Mouse (Mus musculus) splenic B cell, adult 2 months (primary cell): ENCODE results near the gene Cdk5rap1.

Experiments used
- DNase-seq: peaks from one replicate; pipeline ENCODE4 v3.0.0-alpha.2; 2011; ENCODE audit warnings: low read depth, low spot score
- H3K27me3 ChIP-seq: 2 replicates; pipeline ENCODE4 v1.6.1; 2012; ENCODE audit warnings: mild to moderate bottlenecking, low read length, moderate library complexity, mixed read lengths; ENCODE audit not compliant: control insufficient read depth, poor library complexity, insufficient read depth, severe bottlenecking
- H3K36me3 ChIP-seq: 2 replicates; pipeline ENCODE4 v1.6.1; 2012; ENCODE audit warnings: mild to moderate bottlenecking, low read length, moderate library complexity, mixed read lengths; ENCODE audit not compliant: control insufficient read depth, poor library complexity, insufficient read depth, severe bottlenecking

Cdk5rap1 gene

DNA sequence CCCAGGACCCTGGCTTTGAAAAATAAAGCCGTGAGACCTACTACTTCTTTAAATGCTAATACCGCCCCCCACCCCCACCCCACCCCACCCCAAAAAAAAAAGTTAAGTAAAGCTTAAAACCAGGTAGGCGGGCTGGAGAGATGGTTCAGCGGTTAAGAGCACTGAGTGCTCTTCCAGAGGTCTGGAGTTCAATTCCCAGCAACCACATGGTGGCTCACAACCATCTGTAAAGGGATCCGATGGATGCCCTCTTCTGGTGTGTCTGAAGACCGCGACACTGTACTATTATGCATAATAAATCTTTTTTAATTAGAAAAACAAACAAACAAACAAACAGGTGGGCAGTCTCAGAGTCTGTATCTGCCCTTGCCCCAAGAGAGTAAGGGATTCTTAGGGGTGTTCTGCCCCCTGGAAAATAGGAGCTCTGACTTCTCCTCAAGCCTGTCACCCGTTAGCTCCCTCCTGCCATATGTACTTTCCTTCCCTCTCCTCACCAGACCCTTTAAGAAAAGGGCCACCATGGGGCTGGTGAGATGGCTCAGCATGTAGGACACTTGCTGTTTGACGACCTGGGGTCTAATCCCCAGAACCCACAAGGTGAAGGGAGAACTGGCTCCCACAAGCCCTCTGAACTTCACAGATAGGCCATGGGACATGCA is at the start of gene Cdk5rap1:
Gene Cdk5rap1, minus strand, starts transcription at position 169 of the 659 bp plus-strand sequence.
- H3K36me3 ChIP-seq: no peaks in the 10 kb centered on the region
- H3K27me3 ChIP-seq: no peaks in the 10 kb centered on the region
- no peak for DNase-seq

DNA sequence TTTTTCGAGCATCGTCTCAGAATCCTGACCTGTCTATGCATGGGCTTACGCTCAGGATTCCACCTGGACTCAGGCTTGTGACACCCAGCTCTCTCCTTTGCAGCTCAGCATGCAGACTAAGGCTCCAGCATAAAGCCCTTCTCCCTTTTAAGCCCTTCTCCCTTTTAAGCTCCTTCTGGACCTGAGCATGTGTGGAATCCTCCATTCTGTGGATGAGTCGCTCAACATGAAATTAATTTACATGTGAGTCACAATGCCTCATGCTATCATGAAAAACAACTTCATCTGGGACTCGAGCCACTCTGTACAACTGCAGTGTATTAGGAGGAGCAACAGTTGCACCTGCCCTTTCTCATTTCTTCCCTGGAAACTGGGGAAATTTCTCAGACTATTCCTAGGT is 49.4 kb upstream of the Cdk5rap1 start:
- Histone ChIP-seq H3K27me3 (no peaks in the 10 kb centered on the region), H3K36me3 (no peaks in the 10 kb centered on the region)
- no peak for DNase-seq

DNA sequence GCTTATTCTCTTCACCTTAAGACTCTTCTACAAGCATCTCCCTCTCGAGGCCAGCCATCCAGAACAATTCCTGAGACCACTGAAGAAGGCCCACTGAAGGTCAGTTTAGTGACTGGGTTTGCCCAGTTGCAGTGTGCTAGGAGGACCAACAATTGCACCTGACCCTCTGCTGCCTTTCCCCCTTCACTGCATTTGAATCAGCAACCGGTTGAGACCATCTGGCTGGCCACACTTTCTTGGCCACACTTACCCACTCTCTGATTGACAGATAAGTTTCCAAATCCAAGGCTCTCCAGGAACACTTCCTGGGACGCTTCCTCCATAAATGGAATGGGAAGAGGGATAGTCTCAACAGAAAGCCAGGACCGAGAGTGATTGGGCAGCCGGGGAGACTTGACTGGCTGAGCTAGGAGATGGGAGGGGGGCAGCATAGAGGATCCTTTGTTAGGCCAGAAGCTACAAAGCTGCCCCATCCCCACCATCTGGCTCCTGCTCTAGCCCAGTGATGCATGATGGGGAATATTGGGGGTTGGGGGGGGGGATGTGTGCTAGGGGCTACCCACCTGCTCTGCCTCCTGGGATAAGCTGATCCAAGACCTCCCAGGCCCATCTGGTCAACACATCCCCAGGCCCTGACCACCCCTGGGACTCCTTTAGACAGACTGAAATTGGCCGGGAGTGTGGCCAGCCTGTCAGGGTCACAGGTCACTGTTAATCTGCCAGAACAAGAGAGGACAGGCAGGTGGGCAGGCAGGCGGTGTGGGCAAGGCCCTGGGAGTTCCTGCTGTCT is 48.3 kb upstream of the Cdk5rap1 start:
- H3K27me3 ChIP-seq: no peaks in the 10 kb centered on the region
- no peak for DNase-seq

DNA sequence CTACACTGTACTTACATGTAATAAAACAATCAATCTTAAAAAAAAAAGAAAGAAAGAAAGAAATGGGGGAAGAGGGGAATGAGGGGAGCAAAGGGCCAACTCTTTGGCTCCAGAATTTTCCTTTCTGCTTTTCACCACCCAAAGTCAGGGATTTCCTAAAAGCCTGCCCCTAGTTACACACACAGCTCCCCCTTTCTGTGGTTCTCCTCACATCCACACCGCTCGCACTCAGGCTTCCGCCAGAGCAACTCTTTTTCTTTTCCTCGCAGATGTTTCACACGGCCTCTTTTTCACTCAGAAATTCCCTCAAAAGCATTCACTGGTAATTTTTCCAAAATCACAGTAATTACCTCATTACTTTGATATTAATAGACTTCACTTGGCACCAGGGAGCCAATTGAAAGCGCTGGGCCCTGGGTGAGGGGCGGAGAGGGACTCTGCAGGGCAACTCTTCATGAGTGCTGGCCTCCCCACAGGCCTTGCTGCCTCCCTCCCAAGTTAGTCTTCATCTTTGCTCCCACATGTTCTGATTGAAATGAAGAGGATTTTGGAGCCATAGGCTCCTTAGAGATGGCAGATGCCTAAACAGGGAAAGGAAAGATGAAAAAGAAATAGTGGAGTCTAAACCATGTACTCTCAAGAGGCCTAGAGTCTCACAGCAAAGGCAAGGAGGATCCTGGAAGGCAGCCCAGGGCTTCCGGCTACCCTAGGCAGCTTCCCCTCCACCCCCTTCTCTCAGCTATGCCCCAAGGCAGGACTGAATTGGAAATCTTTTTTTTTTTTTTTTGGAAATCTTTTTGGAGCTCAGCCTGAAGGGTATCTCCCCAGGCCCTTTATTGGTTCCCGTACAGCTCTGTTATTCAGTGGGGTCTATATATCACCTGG is 47.1 kb upstream of the Cdk5rap1 start:
- no peak for DNase-seq
- Histone ChIP-seq H3K27me3 (no peaks in the 10 kb centered on the region), H3K36me3 (no peaks in the 10 kb centered on the region)

More for the DNA sequence above, 48.3 kb upstream of the Cdk5rap1 start:
- no peaks in the 10 kb centered on the region for H3K36me3 ChIP-seq

DNA sequence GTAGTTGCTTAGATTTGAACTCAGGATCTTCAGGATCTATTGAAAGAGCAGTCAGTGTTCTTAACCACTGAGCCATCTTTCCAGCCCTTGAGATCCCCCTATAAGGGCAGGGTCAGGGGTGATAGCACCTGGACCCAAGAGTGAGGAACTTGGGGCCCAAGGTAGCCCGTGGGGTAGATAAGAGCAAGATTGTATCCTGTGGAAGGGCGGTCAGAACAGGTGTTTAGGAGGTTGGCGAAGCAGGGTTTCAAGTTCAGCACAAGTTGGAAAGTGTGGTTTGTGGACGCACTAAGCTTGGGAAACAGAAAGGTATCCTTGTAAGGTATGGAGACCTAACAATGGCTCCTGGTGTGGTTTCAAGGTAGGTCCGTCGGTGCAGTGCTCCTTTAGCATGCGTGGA is 45.2 kb upstream of the Cdk5rap1 start:
- no peaks in the 10 kb centered on the region for H3K27me3 ChIP-seq
- H3K36me3 ChIP-seq: no peaks in the 10 kb centered on the region
- no peak for DNase-seq

DNA sequence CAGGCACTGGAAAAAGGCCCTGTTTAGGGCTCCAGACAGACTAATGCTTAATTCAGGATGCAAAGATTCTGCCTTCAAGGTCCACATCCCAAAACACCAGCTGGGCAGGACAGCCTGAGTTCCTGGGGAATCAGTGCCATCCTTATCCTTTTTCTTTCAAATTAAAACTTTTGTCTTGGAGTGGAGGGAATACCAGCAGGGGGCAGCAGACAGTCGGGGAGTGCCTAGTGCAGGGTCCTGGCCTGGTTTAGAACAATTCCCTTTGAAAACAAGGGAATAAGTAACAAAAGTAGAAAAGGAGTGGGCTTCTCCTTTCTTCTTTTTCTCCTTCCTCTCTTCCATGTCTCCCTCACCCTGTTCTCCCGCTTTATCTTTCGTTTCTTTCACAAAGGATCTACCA is 44.3 kb upstream of the Cdk5rap1 start:
- peak; percentile 66 for DNase-seq
- H3K36me3 ChIP-seq: no peaks in the 10 kb centered on the region
- no peaks in the 10 kb centered on the region for H3K27me3 ChIP-seq

DNA sequence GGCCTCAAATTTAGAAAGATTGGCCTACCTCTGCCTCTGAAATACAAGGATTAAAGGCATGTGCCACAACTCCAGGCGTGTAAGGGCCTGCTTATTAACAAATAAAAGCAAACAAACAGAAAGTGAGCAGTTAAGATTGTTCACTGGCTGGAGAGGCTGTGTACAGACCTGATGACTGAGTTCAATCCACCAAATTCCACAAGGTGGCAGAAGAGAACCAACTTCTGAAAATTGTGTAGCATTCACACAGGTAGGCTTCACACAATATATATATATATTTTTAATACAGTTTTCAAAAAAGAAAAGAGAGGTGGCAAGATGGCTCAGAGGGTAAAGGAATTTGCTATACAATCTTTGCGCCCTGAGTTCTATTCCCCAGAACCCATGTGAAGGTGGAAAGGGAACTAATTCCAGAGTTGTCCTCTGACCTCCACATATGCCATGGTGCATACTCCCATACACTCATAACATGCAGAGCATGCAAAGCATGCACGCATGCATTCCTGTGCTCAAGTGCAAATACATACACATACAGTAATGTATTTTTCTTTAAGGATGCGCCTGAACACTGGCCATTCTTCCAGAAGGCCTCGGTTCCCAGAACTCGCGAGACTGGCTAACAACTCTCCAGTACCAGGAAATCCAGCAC is 39.3 kb upstream of the Cdk5rap1 start:
- H3K27me3 ChIP-seq: no peaks in the 10 kb centered on the region
- DNase-seq: peak; percentile 75
- H3K36me3 ChIP-seq: no peaks in the 10 kb centered on the region

DNA sequence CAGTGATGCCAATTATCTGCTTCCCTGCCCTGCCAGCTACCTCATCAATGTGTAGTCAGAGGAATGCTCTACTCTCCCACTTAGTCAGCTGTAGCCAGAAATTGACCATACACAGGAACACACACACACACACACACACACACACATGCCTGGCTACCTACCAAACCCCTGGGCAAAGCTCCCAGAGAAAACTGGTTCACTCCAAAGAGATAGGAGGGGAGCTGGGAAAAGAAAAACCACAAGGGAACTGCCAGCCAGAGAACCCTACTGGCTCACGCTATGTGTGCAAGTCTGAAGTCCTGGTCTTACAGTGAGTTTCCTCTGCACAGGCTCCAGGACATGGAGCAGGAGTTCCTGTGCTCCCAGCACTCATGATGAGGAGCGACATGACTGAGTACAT is 37.5 kb upstream of the Cdk5rap1 start:
- H3K27me3 ChIP-seq: no peaks in the 10 kb centered on the region
- no peak for DNase-seq
- no peaks in the 10 kb centered on the region for H3K36me3 ChIP-seq

DNA sequence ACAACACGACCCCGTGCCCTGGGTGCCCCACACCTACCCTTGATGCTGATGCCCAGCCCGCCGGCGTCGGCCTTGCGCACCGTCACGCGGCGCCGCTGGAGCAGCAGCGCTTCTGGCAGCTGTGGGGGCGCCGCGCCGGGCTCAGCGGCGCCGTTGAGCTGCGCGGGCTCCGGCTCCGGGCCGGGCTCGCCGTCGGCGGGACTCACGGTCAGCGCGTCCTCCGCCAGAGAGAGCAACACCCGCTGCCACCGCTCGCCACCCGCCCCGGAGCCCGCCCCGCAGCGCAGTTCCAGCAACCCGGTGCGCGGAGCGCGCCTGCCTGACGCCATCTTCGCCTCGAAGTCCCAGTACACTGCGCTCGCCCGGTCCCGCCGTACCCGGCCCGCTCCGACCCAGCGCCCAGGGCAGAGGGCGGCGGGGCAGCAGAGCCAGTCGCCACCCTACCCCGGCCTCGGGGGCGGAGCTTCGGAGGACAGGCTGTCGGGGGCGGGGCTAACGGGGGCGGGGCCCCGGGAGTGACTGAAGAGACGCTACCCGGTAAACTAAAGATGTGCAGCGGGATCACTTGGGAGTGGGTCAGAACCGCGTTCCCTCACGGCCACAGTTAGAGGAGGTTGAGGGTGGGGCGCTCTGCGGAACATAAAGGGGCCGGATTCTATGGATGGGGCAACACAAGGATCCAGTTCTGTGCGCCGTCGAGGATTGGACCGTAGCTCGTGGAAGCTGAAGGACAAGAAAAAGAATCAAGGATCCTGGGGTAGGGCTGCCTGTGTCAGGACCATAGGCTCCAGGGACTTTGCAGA is 35.0 kb upstream of the Cdk5rap1 start, which contains the start of gene Snta1:
Gene Snta1, minus strand, starts transcription at position 457 of the 803 bp plus-strand sequence.
- no peaks in the 10 kb centered on the region for H3K27me3 ChIP-seq
- DNase-seq: peak; percentile 84
- no peaks in the 10 kb centered on the region for H3K36me3 ChIP-seq

DNA sequence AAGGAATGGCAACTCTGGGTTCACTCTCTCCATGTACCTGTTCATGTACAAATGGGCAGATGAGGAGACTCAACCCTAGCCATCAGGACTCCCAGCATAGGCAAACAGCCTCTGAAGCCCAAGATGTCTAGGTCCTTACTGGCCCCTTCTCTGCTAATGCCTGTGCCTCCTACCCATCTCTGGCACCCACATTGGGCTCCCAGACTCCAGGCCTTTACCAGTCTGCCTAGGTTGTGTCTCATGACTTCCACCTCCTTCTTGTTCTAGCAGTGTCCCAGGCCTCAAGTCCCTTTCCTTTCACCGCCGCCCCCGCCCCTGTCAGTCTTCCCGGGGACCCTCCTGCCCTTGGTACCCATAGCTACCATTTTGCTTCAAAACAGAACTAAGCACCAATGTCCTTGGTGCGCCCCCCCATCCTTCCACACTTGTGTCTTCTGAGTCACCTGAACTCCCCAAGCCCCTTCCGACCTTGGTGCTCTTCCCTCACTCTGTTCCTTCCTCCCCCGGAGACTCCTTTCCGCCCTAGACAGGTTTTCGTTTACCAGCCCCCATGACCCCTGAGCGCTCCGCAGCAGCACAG is 34.3 kb upstream of the Cdk5rap1 start:
- no peaks in the 10 kb centered on the region for H3K27me3 ChIP-seq
- no peak for DNase-seq

DNA sequence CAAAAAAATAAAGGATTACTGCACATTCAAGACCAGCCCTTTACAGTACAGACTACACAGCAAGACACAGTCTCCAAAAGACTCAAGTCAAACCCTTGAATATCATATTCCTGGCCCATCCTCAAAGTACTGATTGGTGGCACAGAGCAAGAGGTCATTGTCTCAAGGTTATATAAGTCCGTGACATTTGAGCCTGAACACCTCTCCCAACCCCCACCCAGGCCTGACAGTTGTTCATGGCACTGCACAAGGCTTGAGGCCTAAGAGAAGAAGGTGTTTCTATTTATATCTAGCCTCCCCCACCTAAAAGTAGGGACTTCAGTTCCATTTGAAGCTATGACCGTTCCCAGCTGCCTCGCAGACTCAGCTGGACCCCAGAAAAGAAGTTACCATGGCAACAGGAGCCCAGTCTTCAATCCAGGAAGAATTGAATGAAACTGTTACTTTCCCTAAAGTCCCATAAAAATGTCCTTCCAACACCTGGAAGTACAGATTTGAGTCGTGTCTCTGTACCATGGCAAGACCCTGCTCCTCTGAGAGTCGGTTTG is 32.7 kb upstream of the Cdk5rap1 start:
- Histone ChIP-seq H3K36me3 (no peaks in the 10 kb centered on the region), H3K27me3 (no peaks in the 10 kb centered on the region)
- DNase-seq: no peak

More for the DNA sequence above, 34.3 kb upstream of the Cdk5rap1 start:
- no peaks in the 10 kb centered on the region for H3K36me3 ChIP-seq

DNA sequence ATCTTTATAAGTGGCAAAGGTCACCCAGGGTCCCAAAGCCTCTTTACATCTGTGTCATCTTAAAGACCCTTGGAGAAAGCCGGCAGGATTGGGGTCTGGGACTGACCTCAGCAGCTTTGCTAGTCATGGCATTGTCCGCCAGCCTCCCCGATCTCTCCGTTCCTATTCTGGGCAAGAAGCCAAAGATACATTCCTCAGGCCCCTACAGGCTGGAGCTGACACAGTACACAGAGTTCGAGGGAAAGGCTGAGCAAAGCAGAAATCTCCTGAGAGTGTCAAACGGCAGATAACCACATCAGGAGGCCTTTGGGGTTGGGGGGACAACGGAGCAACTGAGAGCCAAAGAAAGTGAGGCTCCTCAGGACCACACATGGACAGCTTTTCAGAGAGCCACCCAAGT is 30.0 kb upstream of the Cdk5rap1 start:
- DNase-seq: no peak
- no peaks in the 10 kb centered on the region for H3K36me3 ChIP-seq

DNA sequence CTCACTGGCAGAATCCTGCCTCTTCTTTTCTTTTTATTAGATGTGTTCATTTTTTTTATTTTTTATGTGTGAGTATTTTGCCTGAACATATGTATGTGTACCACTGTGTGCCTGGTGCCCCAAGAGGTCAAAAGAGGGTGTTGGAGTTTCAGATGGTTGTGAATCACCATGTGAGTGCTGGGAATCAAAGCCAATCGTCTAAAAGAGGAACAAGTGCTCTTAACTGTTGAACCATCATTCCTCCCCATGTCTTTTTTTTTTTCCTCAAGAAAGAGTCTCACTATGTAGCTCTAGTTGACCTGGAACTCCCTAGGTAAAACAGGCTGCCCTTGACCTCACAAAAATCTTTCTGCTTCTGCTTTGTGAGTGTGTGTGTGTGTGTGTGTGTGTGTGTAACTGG is 29.2 kb upstream of the Cdk5rap1 start:
- no peaks in the 10 kb centered on the region for H3K27me3 ChIP-seq
- H3K36me3 ChIP-seq: no peaks in the 10 kb centered on the region
- no peak for DNase-seq

More for the DNA sequence above, 30.0 kb upstream of the Cdk5rap1 start:
- H3K27me3 ChIP-seq: no peaks in the 10 kb centered on the region
